Mouse (Mus musculus) heart, adult 11 months (tissue): ENCODE measurements around the gene Aldh4a1.

Source experiments
- DNase-seq: peaks from one replicate; pipeline ENCODE4 v3.0.0; 2022

Gene Aldh4a1

DNA sequence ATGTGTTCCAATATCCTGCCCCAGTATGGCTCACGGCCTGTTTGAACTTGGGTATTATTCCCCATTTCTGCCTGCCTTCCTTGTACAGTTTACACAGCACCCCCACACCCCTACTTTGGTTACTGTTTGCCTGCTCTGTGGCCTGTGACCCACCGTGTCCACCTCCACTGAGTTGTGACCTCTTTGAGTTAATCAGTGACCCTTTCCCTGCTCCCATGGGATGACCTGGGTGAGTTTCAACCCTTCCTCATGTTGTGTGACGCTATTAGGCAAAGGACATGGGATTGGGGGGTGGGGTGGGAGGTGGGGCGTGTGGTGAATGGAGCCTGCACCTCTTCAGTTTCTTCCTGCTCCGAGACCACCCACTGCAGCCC lies 1.4 kb downstream of the Aldh4a1 start:
- no peak for DNase-seq

DNA sequence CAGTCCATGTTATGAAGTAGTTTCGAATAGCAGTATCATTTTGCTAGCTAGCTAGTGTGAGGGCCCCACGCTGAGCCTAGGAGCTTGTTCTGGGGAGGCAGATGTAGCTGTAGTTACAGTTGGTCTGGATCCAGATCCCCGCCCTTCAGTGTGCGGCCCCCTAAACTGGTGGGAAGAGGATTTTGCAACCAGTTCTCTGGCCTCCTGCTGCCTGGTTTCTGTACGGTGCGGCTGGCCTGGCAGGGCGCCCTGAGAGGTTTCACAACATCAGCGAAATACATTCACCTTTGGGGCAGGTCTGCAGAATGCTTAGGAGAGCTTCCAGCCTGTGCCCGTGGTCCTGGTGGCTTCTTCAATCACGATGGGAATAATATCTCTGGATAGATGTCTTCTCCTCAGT lies 2.0 kb downstream of the Aldh4a1 start:
- DNase-seq, result peak; percentile 88

DNA sequence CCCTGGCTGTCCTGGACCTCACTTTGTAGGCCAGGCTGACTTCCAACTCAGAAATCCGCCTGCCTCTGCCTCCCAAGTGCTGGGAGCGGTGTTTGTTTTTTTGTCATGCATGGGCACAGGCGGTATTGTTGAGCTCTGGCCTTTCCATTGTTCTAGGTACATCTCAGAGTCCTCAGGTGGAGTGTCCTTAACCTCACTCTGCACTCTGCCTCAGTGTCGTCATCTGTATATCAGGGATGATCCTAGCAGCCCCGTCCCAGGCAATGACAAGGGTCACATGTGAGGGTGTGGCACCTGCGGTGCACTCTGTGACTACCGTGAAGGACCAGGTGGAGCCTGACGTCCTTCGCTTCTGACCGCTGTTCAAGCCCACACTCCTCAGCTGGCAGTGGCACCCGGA lies 4.7 kb downstream of the Aldh4a1 start:
- DNase-seq, result no peak

DNA sequence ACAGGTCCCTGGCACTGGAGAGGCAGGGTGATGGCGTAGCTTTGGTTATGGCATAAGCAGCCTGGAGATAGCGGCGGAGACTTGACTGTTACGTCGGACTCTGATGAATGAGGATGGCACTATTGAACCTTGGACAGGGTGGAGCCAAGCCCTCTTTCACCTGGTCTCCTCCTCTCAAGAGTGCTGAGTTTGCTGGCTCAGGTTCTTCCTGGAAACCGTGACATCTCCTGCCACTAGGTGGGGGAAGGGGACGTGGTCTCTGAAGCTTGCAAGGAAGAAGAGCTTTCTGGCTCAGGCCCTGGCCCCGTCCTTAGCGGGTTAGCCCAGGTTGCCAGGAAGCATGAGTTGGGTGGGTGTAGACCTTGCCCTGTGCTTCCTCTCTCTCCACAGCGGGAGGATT lies 7.5 kb downstream of the Aldh4a1 start:
- DNase-seq, result no peak

DNA sequence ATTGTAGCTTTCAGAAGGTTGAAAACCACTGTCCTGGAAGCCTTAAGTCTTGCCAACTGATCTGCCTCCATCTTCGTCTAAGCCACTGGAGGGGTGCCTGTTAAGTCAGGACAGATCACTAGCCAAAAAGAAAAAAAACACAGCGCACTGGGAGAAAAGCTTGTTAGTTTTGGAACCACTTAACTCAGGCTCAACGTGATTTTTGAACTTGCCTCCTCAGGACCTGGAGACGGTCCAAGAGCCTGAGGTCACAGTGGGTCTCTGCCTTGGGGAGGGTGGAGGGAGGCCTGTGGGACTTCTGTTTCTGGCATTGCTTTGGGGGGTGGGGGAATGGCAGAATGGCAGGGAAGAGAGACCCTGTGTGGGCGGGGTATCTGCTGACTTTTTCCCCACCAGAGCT lies 8.5 kb downstream of the Aldh4a1 start:
- no peak for DNase-seq

DNA sequence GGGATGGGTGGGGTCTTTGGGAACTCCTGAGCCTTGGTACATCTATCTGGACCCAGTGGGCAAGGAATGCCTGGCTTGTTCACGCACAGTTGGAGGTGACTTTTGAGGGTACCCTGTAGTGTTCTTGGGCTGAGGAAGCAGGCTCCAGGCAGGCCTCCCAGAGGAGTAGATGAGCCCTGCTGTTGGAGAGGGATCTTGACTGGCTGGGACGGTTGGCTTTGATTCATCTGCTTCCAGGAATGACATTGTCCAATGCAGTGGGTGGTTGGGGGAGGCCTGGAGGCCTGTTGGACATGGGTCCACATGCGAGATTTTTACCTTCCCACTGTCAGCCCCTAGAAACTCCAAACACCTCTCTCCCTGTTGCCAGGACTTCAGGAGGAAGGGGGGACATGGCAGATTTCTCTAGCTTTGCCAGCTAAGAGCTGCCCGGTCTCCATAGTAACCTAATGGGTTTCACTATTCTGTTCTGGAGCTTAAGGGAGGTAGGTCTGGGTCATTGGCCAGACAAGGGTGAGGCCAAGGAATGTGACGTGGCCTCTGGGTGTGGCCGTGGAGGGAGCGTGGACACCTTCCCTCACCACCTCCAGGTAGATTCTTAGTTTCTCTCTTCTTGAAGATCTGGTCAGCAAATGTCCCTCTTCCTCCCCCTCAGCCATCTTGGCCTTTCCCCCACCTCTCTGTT lies 9.0 kb downstream of the Aldh4a1 start:
- DNase-seq, result peak; percentile 88

DNA sequence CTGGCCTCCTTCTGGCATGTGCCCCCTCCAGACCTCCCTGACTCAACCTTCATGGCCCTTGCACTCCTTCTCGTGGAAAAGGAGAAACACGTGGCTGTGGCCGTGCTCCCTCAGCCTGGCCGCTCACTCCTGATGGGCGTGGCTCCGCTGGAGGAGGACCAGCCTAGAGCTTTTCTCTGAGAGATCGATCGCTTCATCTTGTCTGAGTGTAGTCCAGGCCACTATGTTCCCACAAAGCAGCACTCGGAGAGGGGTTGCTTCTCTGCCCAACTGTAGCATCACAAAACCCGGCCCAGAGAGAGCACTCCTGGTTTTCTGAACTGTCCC lies 9.6 kb downstream of the Aldh4a1 start:
- DNase-seq, result peak; percentile 83

DNA sequence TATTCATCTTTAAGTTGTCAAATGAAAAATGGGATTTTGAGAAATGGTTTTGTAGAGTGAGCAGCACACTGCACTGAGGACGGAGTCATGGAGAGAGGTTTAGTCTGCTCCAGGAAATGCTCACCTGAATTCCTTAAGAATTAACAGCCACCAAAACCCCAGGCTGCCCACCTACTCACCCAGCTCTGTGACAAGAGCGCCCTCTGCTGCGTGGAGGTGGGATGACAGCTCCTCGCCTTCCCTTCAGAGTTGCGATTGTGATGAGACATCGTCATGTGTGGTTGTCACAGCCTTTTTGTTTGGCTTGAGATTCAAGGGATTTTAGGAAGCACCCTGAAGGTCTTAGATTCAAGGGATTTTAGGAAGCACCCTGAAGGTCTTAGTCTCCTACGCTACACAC lies 13.7 kb downstream of the Aldh4a1 start:
- peak; percentile 90 for DNase-seq

DNA sequence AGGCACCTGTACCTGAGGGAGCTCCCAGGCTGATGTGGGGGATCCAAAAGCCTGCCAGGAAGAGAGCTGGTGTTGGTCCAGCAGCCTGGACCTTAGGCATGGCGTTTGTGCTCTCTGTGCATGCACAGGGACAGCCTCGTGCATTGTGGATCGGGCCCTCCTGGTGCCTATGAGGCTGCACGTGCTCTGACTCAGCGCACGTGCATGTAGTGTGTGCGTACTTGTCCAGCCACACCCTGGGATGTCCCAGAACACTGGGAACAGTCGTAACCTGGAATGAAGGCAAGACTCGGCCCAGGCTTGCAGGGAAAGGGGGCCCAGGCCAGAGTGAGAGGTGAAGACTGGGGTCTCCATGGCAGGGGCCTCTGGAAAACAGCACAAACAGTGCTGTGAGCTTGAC lies 15.2 kb downstream of the Aldh4a1 start:
- DNase-seq, result no peak

DNA sequence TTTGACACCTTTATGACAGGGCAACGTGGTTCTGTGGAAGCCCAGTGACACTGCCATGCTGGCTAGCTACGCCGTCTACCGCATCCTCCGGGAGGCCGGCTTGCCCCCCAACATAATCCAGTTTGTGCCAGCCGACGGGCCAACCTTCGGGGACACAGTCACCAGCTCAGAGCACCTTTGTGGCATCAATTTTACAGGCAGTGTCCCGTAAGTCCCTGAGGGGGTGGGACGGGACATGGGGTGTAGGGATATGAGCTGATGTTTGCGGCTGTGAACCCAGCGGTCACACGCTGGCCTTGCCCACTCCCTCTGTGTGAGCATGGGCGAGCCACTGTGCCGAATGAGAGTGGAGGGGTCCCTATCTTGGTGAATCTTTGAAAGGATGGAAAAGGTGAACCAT lies 15.7 kb downstream of the Aldh4a1 start:
- peak; percentile 91 for DNase-seq

DNA sequence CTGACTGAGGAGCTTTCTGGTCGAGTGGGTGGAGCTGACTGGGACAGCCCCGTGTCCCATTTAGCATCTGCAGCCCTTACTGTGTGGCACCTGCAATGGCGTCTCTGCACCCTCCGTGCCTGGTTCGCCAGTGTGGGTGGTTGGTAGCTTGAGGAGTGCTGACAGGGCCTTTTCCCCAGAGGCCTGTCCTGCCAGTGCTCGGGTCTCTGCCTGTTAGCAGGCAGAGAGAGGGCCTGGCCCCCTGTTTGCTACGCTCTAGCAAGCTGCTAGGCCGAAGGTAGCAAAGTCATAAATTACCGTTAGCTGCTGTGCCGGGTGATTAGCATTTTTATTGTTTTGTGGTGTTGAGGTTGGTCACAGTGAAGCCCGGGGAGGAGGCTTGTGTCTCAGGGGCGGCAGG lies 17.1 kb downstream of the Aldh4a1 start:
- no peak for DNase-seq

DNA sequence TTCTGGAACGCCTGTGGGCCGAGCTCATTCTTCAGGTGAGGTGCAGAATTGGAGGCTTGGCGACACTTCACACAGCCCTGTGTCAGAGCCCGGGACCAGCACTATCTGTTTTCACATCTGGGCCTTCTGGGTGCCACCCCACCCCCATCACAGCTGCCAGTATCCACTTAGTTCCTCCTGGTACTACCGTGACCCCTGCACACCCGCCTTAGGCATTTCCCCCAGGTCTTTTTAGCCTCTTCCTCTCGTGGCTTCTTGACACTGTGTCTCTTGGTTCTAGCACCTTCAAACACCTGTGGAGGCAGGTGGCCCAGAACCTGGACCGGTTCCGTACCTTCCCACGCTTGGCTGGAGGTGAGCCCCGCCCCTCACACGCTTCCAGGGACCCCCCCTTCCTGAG lies 17.7 kb downstream of the Aldh4a1 start:
- peak; percentile 86 for DNase-seq

DNA sequence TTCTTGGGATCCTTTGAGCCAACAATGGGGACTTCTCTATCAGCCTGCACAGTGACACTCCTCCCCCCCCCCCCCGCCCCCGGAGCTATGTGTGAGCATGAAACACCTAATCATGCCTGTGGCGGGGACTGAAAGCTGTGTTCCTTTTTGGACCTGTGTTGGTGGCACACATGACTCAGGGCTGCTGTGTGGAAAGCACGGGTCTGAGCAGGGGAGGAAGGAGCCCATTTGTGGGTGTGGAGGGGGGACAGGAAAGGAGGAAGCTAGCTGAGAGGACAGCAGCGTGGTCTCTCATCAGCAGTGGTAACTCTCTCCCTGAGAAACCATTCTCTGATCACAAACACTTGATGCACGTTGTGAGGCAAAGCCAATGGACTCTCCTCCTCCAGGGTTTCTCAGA lies 18.1 kb downstream of the Aldh4a1 start:
- DNase-seq, result no peak

DNA sequence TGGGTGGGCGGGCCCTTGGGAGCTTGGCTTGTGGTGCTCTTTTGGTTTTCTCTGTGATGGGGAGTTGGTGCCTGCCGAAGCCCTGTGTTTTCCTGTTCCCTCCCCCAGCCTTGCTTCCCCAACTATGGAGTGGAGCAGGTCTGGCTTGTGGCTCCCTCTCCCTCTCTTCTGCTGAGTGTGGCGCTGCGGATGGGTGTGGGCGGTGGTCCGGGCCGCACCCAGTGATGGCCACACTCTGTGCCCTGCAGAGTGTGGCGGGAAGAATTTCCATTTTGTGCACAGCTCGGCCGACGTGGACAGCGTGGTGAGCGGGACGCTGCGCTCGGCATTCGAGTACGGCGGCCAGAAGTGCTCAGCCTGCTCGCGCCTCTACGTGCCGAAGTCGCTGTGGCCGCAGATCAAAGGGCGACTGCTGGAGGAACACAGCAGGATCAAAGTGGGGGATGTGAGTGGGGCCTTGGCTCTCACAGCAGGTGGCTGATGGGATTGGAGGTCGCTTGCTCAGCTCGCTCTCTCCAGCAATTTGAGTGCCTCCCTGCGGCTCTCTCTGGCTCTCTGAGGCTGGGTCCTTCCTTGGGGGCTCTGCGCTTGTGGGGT lies 19.3 kb downstream of the Aldh4a1 start:
- no peak for DNase-seq

DNA sequence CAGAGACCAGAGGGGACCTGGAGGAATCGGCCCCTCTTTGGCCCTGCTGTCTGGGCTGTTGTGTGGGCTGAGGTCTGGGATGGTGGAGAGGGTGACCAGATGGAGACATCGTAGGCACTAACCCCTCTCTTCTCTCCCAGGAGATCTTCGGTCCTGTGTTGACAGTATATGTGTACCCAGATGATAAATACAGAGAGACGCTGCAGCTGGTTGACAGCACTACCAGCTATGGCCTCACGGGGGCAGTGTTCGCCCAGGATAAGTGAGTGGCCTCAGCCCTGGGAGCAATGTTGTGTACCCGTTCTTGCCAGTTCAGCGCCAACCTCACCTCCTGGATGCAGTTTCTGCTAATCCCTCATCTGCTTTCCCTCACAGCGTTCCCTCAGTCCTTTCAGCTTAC lies 21.3 kb downstream of the Aldh4a1 start:
- DNase-seq, result peak; percentile 92

DNA sequence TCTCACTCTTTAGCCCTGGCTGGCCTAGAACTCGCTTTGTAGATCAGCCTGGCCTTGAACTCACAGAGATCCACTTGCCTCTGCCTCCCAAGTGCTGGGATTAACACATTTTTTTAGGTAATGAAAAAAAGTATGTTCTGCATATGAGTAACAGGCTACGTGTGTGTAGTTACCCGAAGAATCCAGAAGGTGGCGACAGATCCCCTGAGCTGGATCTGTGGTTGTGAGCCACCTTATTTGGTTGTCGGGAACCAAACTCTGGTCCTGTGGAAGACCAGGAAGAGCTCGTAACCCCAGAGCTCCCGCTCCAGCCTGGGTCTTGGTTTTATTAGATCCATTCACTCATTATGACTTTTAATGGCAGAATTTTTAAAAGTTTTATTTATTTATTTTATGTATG lies 24.2 kb downstream of the Aldh4a1 start:
- no peak for DNase-seq

DNA sequence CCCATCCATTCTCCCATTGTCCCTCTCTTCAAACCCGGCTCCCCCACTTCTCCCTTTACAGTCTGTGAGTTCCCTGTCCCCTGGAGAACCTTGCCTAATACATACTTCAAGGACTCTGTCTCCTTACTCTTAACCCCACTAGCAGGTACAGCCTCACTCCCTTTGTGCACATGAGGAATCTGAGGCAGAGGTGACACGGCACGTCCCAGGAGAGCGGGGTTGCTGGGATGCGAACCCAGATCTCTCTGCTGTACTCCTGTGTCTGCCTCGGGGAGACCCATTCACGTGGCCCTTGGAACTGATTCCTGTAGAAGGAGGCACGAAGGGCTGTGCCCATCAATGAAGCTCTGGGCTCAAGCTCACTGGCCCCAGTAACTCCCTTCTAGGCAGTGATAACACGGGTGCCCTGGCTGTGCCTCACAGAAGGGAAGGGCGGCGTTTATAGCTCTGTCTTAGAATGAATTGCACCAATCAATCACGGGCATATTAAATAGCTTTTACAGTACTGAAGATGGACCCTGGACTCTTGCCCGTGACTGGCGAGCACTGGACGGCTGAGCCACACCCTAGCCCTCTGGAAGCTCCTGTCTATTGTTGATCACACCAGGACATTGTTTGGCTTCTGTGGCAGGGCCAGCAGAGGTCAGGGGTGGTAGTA lies 27.5 kb downstream of the Aldh4a1 start:
- DNase-seq, result no peak

DNA sequence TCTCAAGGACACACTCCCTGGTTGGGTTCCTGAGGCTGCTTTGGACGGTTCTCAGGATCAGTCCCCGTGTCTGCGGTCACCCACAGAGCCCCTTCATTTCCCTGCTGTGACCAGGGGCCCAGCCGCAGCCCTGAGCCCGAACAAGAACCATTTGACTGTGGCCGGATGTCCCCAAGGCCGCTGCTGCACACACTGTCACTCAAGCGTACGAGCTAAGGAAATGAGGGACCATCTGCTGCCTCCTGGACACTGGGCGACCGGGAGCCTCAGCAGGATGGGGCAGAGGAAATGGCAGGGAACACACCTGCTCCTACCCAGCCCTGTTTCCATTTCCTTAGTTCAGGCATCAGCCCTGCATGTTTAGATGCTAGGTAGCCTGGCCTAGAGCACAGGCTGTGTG lies 28.2 kb downstream of the Aldh4a1 start:
- no peak for DNase-seq

DNA sequence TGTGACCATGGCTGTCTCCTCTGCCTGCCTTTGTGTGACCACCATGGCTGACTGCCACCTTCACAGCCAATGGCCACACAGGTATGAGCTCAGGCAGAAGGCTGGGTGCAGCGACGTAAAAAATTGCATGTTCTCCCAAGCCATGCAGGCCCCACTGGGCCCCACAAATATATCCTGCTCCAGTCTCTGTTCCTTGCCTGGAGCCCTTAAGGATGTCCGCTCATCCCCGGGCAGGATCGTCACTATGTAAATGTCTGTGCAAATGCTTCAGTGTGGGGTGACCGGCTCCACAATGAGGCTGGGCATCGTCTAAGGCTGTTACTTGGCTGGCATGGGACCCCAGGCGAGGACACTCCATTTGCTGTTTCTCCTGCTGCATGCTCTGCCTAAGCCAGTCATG lies 30.6 kb downstream of the Aldh4a1 start, which contains the start of gene Tas1r2:
Gene Tas1r2, plus strand, starts transcription at position 301 of the 400 bp plus-strand sequence.
- DNase-seq, result no peak

DNA sequence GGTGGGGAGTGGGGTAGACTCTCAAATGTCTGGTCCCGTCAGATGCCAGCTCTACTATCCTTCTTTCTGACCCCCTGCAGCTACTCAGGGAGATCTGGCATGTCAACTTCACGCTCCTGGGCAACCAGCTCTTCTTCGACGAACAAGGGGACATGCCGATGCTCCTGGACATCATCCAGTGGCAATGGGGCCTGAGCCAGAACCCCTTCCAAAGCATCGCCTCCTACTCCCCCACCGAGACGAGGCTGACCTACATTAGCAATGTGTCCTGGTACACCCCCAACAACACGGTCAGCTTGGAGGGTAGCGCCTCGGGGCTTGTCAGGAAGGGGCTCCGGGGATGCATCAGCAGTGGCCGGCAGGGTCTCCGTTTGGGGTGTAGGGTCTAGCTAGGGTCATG lies 39.2 kb downstream of the Aldh4a1 start:
- no peak for DNase-seq

DNA sequence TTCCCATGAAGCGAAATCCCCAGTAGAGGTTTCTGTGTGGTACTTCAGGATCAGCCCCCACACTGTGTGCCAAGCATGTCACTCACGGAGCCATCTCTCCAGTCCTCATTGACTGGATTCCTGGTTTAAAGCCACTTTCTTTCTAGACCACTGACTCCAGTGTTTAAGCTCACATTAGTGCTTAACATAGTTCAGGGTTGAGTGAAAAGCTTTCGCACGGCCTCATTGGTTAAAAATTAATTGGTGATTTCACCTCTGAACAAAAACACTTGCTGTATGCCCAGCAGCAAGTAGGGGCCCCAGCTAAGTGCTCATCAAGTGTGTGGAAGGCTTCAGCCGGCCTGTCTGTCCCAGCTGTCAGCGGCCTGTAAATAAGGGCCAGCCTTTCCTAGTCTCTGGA lies 45.0 kb downstream of the Aldh4a1 start:
- no peak for DNase-seq

DNA sequence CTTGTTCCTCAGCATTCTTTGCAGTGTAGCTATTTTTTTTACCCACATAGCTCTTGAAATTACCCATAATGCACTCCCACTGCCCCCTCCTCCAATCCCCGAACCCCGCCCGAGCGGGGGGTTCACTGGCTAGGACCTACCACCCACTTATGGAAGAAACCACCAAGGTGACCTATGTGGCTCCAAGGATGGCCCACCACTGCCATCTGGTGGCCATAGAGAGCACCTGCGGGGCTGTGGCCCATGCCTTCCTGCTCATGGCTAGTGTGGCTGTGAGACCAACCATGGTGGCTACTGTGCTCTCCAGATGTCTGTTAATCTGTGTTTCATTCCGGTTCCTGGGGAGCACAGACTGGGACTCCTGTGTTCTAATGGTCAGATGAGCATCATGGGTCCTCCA lies 47.2 kb downstream of the Aldh4a1 start:
- no peak for DNase-seq

DNA sequence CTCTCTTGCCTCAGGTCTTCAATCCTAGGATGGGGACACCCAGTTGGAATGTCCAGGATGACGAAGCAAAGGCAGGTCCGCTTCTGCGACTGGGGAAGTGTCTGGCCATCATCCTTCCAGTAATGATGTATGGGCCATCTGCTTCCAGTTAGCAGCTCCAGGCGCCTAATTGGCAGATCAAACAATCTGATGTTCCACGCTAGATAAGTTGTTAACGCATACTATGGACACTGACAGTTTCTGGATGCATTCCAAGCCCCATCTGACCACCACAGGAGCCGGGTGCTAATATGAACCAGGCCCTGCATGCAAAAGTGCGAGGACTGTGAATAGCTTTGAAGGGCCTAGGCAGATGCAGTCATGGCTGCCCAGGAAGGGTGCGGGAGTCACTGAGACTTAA lies 53.0 kb downstream of the Aldh4a1 start:
- no peak for DNase-seq

DNA sequence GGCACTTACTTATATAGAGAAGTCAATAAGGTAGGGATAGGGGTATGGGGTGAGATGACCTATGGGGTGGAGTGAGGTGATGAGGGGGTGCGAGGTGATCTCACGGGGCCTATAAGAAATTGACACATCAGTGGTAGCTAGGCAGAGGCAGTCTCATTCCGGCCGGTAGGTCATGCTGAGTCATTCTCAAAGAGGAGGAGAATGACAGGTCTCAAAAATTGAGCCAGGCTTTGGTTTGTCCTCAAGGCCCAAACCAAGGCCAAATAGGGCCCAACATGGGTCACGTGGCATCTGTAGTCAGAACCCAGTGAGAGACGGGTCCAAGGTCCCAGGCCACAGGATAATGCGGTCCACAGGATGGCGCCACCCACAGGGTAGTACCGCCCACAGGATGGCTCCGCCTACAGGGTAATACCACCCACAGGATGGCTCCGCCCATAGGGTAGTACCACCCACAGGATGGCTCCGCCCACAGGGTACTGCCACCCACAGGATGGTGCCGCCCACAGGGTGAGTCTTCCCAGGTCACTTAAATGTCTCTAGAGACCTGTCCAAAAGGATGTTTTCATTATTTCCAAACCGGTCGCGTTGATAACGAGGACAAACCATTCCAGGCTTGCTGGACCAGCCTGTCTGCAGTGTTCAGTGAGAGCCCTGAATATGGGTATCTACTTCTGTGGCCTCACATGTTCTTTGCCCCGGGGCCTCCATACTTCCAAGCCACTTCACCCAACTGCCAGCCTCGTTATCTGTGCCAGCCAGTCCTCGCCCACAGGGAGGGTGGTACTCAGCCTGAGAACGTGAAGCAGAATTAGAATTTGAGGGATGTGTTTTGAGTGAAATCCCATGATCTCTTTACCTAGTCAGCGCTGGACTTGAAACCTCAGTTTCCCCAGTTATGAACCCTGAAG lies 61.3 kb downstream of the Aldh4a1 start:
- DNase-seq, result no peak
